In genomic region chr7:90334831-90335230, GRCm38 (mm10) we compare ENCODE assay signal across 27 mouse cellular contexts. TPM values are rescaled to one million over a fixed set of nuclear protein-coding genes. Genes with fewer than 3 reads are reported as not detected.
"Had no signal": no experiment of that assay in that cellular context is flagged by ENCODE, and none has a peak within 500 bp of the region (broad histone marks: within the 10 kb centered on the region; RNA-seq: fewer than 3 reads in every experiment).

No protein-coding gene starts in this region.

- H3K4me2 ChIP-seq: heart, embryonic 12.5 days; hindbrain, embryonic 12.5 days; hindbrain, embryonic 14.5 days; intestine, embryonic 15.5 days; limb, embryonic 12.5 days; liver, embryonic 11.5 days; liver, embryonic 13.5 days; liver, embryonic 15.5 days had no signal

- H3K9me3 ChIP-seq: heart, embryonic 10.5 days; heart, embryonic 12.5 days; hindbrain, embryonic 10.5 days; hindbrain, embryonic 12.5 days; intestine, embryonic 15.5 days; limb, embryonic 10.5 days; limb, embryonic 12.5 days; liver, embryonic 13.5 days; liver, embryonic 15.5 days had no signal

- H3K27me3 ChIP-seq: heart, embryonic 12.5 days; hindbrain, embryonic 12.5 days; intestine, embryonic 15.5 days; limb, embryonic 12.5 days; liver, embryonic 13.5 days; liver, embryonic 15.5 days had no signal

- H3K27ac ChIP-seq: heart, embryonic 10.5 days; hindbrain, embryonic 10.5 days; hindbrain, embryonic 12.5 days; hindbrain, embryonic 14.5 days; intestine, embryonic 15.5 days; layer of hippocampus, adult 2 months; limb, embryonic 10.5 days; limb, embryonic 12.5 days; liver, embryonic 13.5 days; liver, embryonic 15.5 days had no signal

- H3K36me3 ChIP-seq: heart, embryonic 10.5 days; heart, embryonic 12.5 days; hindbrain, embryonic 10.5 days; hindbrain, embryonic 12.5 days; intestine, embryonic 15.5 days; limb, embryonic 10.5 days; limb, embryonic 12.5 days; liver, embryonic 13.5 days; liver, embryonic 15.5 days had no signal

- H3K4me3 ChIP-seq: gastrocnemius, adult 2 months; heart, embryonic 10.5 days; heart, embryonic 12.5 days; hindbrain, embryonic 10.5 days; hindbrain, embryonic 12.5 days; intestine, embryonic 15.5 days; layer of hippocampus, adult 2 months; limb, embryonic 10.5 days; limb, embryonic 12.5 days; liver, embryonic 13.5 days; liver, embryonic 15.5 days had no signal

- H3K4me1 ChIP-seq: heart, embryonic 10.5 days; hindbrain, embryonic 12.5 days; intestine, embryonic 15.5 days; limb, embryonic 12.5 days; liver, embryonic 13.5 days; liver, embryonic 15.5 days had no signal

- DNase-seq: gastrocnemius, adult 2 months; gastrocnemius, postnatal 10 days; gastrocnemius, postnatal 25 days; heart, adult 18-20 months; heart, postnatal 10 days; heart, postnatal 4 days; kidney, adult 18-20 months; kidney, adult 8-10 months; kidney, postnatal 25 days; kidney, postnatal 4 days; liver; liver, embryonic 13.5 days had no signal

- H3K9ac ChIP-seq: heart, embryonic 12.5 days; hindbrain, embryonic 12.5 days; hindbrain, embryonic 14.5 days; intestine, embryonic 15.5 days; limb, embryonic 12.5 days; liver, embryonic 13.5 days; liver, embryonic 15.5 days had no signal

- ATAC-seq: hindbrain, embryonic 16.5 days; inflammation-experienced regulatory T-cells, adult 6 months; intestine, embryonic 15.5 days; intestine, postnatal 0 days had no signal

RNA-seq across cellular contexts. Expression of gene Sytl2, which starts 32.8 kb away (rescaled TPM):
- total RNA-seq: granulocyte monocyte progenitor cell, adult 5-6 weeks had no signal
